Mouse (Mus musculus) erythroid progenitor cell, adult 5-6 weeks (primary cell): ENCODE measurements at regions not wholly inside any gene's neighbourhood (a gene's known extent, or its start where the extent isn't known, plus 50 kb on each side); places are given as distances from the start of the nearest gene placed in this dataset.
A peak's percentile ranks its signal among the peaks of the same experiment; 100 is the strongest.
"Not testable (repeated sequence)": the region's sequence is repeated elsewhere in the genome, so short reads cannot be mapped to it uniquely, and the experiment has no call there.

Experiments used
- ATAC-seq: replicated peaks from 2 replicates; pipeline ENCODE4 v1.8.0; 2016; ENCODE audit warnings: moderate number of reproducible peaks, mild to moderate bottlenecking, moderate TSS enrichment, inconsistent platforms; ENCODE audit not compliant: poor library complexity, low FRiP score, severe bottlenecking

DNA sequence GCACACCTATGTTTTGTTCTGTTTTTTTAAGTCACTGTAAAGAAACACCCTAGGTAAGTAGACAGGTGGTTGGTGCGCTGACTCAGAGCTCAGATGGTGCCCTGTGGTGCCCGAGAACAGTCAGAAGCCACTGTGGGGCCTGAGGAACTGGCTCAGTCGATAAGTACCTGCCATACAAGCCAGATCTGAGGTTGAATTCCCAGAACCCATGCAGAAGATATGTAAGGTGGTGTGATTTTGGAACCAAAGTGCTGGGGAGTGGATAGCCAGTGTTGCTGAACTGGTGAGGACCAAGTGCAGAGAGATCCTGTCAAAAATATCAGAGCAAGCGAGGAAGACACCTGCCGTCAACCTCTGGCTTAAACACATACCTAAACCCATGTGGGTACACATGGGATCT, 65.4 kb downstream of the Chst1 start:
- ATAC-seq: no peak

DNA sequence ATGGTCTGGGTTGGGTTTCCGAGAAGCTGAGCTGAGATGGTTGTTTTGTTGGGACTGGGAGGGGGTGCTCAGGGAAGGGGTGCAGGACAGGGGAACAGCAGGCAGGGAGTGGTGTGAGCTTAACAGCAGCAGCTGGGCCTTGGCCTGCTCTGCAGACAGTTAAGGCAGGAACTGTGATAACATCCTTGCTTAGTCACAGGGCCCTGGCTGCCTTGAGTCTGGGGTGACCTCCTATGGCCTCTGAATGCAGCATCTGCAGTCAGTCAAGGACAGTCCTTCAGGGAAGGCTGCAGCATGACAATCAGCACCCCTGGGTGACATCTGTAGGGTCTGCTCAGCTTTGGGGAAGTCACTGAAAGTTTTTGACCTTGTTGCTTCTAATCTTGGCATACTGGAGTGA, 67.7 kb downstream of the Chst1 start:
- peak; percentile 79; the same call in 1 of the 2 replicates for ATAC-seq

DNA sequence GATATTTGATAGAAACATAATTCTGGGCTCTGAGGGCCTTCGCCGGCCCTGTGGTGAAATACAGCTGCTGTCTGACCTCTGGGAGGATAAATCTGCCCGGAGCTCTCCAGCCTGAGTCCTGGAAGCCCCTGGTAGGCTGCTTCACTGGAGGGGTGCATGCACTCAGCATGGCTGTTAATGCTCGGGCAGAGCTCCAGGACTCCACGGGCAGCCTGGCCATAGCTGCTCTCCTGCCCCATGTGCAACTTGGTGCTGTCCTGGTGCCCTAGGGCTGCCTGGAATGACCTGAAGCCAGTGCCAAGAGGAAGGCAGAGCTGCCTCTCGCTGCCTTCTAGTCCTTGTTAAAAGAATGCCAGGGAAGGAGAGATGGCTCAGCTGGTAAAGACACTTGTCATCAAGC, 68.2 kb downstream of the Chst1 start:
- ATAC-seq: no peak; the same call in 1 of the 2 replicates

DNA sequence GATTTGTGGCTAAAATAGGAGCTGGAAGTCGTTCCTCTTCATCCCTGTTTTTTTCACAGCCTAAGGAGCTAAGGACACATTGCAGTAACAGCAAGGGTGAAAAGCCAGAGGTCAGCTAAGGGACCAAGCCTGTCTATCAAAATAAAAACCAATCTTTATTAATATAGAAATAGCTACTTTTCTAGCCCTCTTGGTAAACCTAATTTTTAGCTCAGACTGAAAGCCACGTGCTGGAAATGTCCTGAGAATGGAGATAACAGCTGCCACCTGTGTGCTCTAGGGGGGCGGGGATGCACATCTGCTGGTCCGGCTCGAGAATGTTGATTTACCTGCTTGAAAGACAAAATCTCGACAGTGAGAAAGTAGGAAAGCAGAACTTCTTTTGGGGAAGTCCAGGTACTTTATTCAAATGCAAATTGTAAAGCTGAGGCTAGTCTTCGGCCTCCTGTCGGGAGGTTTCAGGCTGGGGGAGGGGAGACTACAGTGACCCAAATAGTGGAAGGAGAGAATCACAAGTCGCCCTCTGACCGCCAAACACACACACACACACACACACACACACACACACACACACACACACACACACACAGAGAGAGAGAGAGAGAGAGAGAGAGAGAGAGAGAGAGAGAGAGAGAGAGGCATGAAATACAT, 70.0 kb downstream of the Chst1 start:
- ATAC-seq: not testable (repeated sequence)

DNA sequence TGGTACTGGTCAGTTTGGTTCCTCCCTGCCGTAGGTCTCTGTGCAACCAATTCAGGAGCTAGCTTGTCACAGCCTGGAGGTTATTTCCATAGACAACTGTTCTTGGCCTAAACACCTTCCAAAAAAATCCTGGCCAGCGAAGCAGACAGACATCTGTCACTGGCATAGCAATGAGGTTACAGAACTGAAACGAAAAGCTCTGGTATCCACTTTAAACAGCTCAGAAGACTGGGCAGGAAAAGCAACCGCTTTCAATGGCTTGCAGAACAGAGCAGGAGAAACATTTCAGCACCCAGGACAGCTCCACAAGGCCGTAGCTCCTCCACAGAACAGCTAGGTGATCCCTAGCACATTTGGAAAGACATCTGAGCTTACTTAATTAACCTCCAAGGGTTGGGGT, 72.1 kb downstream of the Chst1 start:
- no peak for ATAC-seq

DNA sequence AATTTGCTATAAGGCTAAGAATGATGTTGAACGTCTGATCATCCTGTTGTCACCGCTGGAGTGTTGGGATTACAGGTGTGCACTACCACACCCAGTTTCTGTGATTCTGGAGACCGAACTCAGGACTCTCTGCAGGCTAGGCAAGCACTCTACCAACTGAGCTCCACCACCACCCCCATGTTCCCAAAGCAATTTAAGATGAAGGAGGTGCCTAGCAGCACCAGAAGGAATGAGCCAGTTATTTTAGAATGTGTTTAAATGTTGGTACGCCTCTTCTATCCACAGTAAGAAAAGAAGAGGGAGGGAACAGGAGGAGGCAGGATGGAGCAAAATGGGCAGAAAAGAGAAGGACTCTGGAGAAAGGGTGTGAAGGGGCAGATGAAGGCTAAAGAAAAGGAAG, 72.6 kb downstream of the Chst1 start:
- no peak for ATAC-seq

DNA sequence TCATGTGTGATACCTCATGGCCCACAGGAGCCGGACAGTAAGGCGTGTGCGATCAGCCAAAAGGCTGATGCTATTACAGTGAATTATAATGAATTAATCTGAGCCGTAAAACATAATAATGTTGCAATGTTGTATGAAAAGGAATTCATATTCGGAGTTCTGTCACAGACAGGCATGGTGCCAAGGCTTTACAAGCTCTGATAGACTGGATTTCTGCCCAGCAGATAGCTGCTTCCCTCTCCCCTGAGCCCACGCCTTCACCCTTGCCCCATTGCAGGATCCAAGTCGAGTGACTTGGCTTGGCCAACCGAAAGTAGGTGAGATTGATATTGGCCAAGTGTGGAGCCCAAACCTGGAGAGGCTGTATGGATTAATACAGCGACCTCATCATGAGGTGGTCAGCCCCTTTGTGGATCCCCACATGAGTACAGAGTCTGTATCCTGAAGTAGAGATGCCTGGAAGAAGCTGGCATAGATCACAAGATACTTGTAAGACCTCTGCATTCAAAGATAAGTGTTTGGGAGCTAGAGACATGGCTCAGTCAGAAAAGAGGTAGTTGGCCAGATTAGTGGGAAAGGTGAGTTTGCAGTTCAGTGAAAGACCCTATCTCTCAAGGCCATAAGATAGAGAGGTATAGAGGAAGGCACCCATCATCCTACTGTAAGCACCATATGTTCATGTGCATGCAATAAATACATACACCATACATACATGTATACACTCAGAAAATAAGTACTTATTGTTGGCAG, 73.7 kb downstream of the Chst1 start:
- no peak for ATAC-seq

DNA sequence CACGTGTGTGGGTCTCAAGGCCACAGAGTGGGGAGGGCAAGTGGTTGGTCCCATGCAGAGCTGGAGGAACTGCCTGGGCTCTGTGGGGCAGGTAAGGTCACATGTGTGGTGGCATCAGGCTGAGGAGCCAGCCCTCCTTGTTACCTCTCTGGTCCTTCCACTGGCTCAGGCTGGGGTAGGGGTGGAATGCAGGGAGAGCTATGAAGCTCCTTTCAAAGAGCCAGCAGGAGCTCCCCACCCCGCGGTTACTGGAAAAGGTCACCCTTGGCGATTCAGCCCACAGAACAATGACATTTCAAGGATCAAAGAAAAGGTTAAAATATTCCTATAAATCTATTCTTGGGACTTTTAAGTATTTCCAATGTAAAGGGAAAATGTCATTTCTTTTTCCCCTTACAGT, 74.4 kb downstream of the Chst1 start:
- ATAC-seq: no peak

DNA sequence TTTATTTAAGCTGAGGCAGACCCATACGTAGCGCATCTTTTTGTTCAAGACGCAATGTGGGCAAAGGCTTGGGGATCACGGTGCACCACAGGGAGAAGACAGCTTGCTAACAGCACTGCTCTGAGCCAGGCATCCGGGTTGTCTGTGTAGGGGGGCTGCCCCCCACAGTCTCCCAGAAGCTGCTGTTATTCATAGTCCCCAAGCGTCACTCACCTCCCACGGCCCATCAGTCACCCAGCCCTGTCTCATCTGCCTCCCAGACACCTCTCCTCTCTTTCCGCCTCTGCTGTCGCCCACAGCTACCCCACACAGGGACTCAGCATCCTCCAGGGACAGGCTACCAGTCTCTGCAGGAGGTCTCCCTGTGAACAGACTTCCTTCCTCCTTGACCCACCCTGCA, 75.7 kb downstream of the Chst1 start:
- ATAC-seq: no peak

DNA sequence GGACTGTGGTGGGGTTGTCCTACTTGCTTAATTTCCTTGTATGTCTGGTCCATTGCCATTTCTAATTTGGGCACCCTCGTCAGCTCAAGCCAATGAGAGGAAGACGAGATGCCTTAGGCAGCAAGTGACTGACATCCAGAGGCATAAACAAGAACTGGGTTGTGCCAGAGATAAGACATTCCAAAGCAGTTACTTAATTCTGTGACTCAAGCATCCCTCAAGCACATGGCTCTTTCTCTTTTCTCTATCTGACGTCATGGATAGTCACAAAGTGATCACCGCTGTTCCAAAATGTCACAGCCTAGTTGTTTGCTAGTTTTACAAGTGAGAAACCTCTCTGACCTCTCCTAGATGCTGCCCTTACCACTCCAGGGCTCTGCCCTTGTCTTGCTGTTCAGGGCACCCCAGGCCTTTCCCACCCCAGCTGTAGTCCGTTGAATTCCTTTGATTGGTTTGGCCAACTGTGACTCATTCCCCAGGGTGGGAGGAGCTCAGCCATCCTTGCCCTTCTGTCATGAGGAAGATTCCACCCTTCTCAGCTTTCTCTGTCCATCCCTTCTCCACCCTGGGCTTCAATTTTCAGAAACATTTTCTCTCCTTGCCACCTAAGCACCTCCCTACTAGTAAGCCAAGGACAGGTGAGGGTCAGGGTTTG, 78.9 kb downstream of the Chst1 start:
- ATAC-seq: 0 out of 2 replicates have a peak, but pooled peaks have one; percentile 20

DNA sequence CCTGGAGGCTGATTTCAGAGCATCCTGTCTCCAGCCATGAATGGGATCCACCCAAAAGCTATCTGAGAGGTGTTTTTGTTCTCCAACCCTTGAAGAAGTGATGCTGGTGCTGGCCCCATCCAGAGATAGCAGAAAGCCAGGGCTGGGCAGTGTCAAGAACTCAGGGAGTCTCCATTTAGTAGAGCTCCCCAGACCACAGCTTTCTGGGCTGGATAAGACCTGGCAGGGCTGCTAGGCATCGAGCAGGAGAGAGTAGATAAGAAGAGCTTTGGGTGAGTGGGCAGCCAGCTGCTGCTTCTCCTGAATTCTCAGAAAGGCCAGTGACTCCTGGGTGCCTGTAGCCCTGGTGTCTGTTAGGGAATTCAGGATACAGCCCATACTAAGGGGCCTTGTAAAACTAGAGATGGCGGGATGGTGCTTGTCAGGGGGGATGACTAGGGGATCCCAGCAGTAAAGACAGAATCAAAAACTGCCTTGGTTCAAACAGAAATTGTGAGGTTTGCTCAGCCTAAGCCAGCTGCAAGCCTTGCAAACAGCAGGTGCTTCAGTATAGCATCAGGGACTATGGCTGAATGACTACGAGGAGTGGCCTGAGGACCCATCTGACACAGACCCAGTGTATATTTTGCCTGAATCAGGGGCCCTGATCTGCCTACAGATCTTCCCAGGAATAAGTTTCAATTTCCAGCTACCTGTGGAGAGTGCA, 79.6 kb downstream of the Chst1 start:
- ATAC-seq: peak; percentile 86

DNA sequence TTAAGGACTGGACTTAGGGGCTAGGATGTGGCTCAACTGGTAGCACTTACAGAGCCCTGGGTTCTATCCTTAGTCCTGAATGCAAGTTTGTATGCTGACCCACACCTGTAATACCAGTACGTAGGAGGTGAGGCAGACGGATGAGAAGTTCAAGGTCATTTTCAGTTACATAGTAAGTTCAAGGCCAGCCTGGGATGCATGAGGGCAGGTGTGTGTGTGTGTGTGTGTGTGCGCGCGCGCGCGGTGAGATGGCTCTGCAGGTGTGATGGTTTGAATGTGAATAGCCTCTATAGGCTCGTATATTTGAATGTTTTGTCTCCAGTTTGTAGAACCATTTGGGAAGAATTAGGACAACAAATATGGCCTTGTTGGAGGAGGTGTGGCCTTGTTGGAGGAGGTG, 82.7 kb downstream of the Chst1 start:
- ATAC-seq: no peak

DNA sequence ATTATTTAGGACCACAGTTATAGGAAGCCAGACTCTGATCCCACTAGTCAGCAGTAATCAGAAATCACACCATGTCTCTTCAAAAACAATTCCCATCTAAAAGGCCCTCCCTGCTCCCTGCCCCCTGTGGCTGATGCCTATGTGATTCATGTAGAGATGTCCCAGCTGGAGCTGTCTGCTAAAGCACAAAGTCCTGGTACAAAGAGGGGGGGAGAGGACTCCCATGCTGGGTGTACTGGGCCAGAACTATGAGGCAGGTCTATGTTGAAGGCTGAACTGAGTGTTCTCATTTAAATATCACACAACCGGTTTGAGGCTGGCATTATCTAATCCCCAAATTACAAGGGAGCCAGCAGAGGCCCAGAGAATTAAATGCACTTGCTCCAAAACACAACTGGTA, 88.2 kb downstream of the Chst1 start:
- ATAC-seq: no peak

DNA sequence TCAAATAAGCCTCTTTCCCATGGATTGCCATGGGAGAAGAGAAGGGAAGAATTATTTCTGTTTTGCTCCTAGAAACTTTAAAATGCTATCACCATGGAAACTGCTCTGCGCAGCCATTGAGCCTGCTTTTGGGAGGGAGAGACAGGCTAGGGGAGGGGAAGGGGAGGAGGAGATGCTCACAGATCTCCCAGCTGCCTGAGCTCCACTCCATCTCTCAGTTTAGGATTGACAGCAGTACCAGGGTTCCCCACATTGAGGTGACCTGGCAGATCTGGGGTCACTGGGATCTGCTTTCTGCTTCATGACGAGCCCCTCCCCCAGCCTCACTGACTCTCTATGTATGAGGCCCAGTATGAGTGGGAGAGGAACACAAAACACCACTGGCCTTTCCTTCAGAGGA, 89.7 kb downstream of the Chst1 start:
- no peak for ATAC-seq

DNA sequence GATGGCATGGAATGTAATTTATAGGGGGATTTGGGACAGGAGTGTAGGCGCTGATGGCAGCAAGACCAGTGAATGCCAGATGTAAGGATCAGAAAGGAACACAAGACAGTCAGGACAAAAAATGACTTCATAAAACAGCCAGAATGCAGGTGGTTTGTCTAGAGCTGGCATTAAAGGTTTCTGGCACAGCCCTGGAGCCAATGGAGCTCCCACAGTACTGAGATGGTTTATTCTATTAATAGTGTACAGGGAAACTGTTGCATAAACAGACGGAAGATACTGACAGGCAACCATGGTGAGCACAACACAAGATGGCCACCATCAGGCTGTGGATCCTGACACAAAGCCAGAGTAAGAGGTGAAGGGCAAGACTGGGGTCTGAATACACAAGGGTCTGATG, 90.8 kb downstream of the Chst1 start:
- ATAC-seq: no peak

DNA sequence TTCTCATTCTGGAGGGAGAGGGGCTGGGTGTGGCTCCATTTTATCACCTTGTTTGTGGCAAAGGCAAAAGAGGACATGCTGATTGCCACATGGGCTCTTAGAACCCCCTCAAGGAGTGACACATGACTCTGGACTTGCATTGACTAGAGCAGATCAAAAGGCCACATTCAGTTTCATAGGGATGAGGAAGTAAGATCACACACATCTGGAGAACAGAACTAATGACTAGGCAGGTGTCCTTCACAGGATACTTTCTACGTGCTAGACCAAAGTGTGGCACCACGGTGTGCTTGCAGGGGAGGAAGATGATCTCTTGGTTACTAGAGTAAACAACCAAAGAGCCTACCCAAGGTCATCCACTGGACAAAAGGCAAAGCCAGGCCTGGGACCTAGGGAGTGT, 91.9 kb downstream of the Chst1 start:
- ATAC-seq: no peak

DNA sequence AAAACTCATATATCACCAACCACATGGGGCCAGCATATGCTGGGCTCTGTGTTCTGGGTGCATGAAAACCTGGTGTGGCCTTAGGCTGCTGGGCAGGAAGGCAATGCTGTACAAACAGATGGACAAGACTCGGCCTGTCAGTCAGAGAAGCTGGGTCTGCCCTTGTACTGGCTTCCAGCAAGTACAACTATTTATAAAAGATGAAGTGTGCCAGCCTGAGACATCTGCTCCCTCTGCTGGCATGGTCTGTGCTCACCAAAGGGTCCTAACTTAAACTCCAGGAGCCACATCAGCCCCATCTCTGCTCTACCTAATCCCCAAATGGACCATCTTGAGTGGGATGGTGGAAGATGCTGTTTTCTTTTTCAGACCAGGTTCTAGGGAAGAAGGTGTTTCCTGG, 93.1 kb downstream of the Chst1 start:
- no peak for ATAC-seq

DNA sequence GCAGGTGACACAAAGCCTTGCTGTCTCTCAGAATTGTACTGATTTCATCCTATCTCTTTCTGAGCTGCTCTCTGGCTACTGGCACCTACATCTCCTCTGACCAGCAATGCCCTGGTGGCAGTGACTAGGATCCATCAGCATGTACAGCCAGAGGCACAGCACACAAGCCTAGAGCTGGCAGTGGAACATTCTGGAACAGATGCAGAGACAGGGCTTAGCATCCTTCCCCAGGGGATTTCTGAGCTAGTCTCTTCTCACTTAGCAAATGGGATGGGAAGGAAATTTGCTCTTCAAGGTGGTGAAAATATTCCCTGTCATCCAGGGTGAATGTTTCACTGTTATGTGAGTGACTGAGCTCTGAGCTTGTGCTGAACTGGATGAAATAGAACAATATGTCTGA, 93.5 kb downstream of the Chst1 start:
- no peak for ATAC-seq

DNA sequence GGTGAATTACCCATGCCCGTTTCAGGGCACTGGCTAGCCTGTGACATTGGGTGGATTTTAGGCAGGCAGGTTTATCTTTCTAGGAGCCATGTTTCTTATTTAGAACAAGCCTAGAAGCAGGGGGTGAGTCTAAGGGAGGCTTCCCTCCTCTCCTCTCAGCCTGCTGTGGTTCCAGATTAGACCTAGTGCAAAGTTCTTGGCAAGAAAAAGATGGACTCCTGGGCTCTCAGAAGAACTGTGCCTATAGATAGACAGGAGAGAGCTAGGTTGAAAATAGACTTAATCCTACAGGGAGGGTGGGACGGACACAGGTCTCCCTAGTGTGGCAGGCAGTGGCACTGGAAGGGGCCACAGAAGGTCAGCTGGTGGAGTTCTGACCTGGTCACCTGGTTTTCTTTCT, 95.3 kb downstream of the Chst1 start:
- 0 out of 2 replicates have a peak, but pooled peaks have one; percentile 47 for ATAC-seq

DNA sequence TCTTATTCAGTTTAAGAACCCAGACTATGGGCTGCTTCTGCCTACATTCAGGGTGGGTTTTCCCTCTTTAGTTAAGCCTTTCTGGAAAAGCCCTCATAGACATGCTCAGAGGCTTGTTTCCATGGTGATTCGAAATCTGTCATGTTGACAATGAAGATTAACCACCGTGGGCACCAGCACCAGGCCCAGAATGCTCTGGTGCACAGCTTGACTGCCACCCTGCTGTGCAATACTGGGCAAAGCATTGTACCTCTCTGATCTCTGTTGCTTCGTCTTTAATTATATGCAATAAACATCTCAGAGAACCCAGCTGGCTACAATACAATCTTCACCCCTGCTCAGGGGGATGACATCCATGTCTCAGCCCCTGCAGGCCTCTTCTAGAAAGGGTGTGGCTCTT, 96.4 kb downstream of the Chst1 start:
- no peak for ATAC-seq

DNA sequence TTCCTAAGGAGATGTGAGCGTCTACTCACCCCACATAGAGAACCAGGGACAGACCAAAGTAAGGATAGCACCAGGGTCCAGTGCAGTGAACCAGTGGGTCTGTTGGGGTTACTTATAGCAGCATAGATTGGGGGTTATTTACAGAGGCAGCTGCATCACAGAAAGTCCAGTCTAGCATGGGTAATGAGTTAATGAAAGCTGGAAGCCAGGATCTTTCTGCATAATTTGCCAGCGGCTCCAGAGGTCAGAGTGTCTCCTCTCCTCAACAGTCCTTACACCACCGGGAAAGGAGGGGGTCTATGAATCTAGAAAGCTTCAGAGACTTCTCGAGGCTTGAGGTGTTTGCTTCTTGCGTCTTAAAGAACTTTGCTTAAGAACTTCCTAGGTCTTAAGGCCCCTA, 98.2 kb downstream of the Chst1 start:
- no peak for ATAC-seq
